Mouse (Mus musculus) hematopoietic stem cell, adult 5-6 weeks (primary cell): Measurements from ENCODE around the gene Gm8890. TPM values are rescaled to one million over a fixed set of nuclear protein-coding genes. Genes with fewer than 3 reads are reported as not detected.
"Not testable (repeated sequence)": the region's sequence is repeated elsewhere in the genome, so short reads cannot be mapped to it uniquely, and the experiment has no call there.

Experiments used
- ATAC-seq, 2 experiments: fragments of 125-278 bp in 1 of 2; replicated peaks in 1 of 2; 2 replicates each; pipeline ENCODE4 v1.8.0; 2016 to 2017; ENCODE audit warnings: inconsistent platforms in 2 of 2, mild to moderate bottlenecking in 2 of 2, moderate number of reproducible peaks in 2 of 2, low read depth in 1 of 2, moderate TSS enrichment in 1 of 2; ENCODE audit not compliant: low FRiP score in 2 of 2, poor library complexity in 2 of 2, severe bottlenecking in 2 of 2, insufficient read depth in 1 of 2, low TSS enrichment in 1 of 2
- total RNA-seq: library from RNA; stranded (forward); fragments of 172-1452, 232-1000 nt; gene quantifications from 2 replicates; pipeline ENCODE4 v1.2.3, GENCODE M21; 2017

Gm8890 gene
- total RNA-seq = not detected in 2 replicates

- not testable (repeated sequence) for ATAC-seq
These were observed at the start of gene Gm8890 for GRCm38 (mm10) chr5:11255733-11256132. Gene Gm8890, plus strand, starts transcription at chr5:11256033.

DNA sequence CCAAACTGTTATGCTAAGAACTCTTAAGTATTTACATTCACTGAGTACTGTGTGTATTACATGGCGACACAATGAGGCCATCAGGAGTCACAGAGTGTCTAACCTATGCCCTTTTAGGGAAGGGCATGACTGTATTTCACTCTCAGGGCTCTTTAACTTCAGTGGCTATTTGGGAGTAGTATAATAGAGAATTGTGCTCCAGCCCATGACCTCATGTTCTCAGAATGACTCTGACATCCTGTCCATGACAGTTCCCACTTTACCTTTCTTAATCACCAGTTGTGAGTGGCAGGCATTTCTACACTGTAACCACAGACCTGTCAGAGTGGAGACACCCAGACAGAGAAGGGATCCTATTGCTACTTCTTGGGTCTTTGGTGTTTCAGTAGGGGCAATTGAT lies 388 bp downstream of the Gm8890 start:
- not testable (repeated sequence) for ATAC-seq

Other genes starting within 250 kb of the Gm8890 start
- 7.9 TPM in 1 of 2 replicates, not detected in the other for gene Gm8879, start 128.4 kb upstream of the Gm8890 start, total RNA-seq
- gene Gm5861, start 73.0 kb upstream of the Gm8890 start, total RNA-seq = not detected in 2 replicates
- gene Speer1, start 85.5 kb downstream of the Gm8890 start, total RNA-seq = not detected in 2 replicates
- gene Gm8897, start 160.4 kb downstream of the Gm8890 start, total RNA-seq = 0.94 TPM in 1 of 2 replicates, not detected in the other
- gene Gm8906, start 246.7 kb downstream of the Gm8890 start, total RNA-seq = 1.7 TPM in 1 of 2 replicates, not detected in the other